Mouse (Mus musculus) midbrain, embryonic 14.5 days (tissue): ENCODE results near the gene Pclo. TPM values are rescaled to one million over a fixed set of nuclear protein-coding genes. Genes with fewer than 3 reads are reported as not detected.
"Not testable (repeated sequence)": the region's sequence is repeated elsewhere in the genome, so short reads cannot be mapped to it uniquely, and the experiment has no call there.

Experiments used
- ATAC-seq: fragments of 200-750 bp; cut with Nextera tagmentation; 2 replicates; pipeline ENCODE4 v1.8.0; 2017; ENCODE audit warnings: moderate number of reproducible peaks, moderate library complexity; ENCODE audit not compliant: low FRiP score, low TSS enrichment
- DNase-seq: peaks from one replicate; pipeline ENCODE4 v3.0.0-alpha.2; 2015
- H3K27ac ChIP-seq: fragments of 300-500 bp; sonication (generic); replicated peaks from 2 replicates; pipeline ENCODE4 v1.5.1; 2014; ENCODE audit warnings: mild to moderate bottlenecking, low read depth, low read length, moderate library complexity
- H3K27me3 ChIP-seq: fragments of 300-500 bp; sonication (generic); 2 replicates; pipeline ENCODE4 v1.6.1; 2014; ENCODE audit warnings: low read length, control low read depth, mixed read lengths; ENCODE audit not compliant: control insufficient read depth, insufficient read depth
- H3K36me3 ChIP-seq: fragments of 300-500 bp; sonication (generic); 2 replicates; pipeline ENCODE4 v1.6.1; 2014; ENCODE audit warnings: low read length, control low read depth; ENCODE audit not compliant: control insufficient read depth, insufficient read depth
- H3K4me1 ChIP-seq: fragments of 300-500 bp; sonication (generic); 2 replicates; pipeline ENCODE4 v1.6.1; 2014; ENCODE audit warnings: mild to moderate bottlenecking, antibody characterized with exemption, low read length, control low read depth; ENCODE audit not compliant: control insufficient read depth, insufficient read depth
- H3K4me2 ChIP-seq: fragments of 300-500 bp; sonication (generic); 2 replicates; pipeline ENCODE4 v1.6.1; 2014; ENCODE audit warnings: mild to moderate bottlenecking, low read length, moderate library complexity
- H3K4me3 ChIP-seq: fragments of 300-500 bp; sonication (generic); replicated peaks from 2 replicates; pipeline ENCODE4 v1.5.1; 2014; ENCODE audit warnings: low read depth, low read length
- H3K9ac ChIP-seq: fragments of 300-500 bp; sonication (generic); replicated peaks from 2 replicates; pipeline ENCODE4 v1.6.1; 2014; ENCODE audit warnings: mild to moderate bottlenecking, low read length, moderate library complexity
- H3K9me3 ChIP-seq: fragments of 300-500 bp; sonication (generic); 2 replicates; pipeline ENCODE4 v1.6.1; 2016; ENCODE audit warnings: low read length, control low read depth, mixed read lengths; ENCODE audit not compliant: control insufficient read depth
- WGBS: fragments of 180-500 bp; shearing (Covaris S2); extraction: QIAGEN DNeasy Blood & Tissue Kit; methylation state at CpG from one replicate; pipeline ENCODE4 v1.1.7; 2014; 5-methylcytosine and 5-hydroxymethylcytosine counted together
- polyA plus RNA-seq: library from polyadenylated mRNA; unstranded; fragments of >200 nt; fragmentation: Nextera tagmentation; extraction: Ambion mirVana; gene quantifications from 2 replicates; pipeline ENCODE4 v1.2.1, GENCODE M21; 2014

Gene Pclo
- polyA plus RNA-seq, 1 experiment from 2014 or later, result 17.0 TPM

DNA sequence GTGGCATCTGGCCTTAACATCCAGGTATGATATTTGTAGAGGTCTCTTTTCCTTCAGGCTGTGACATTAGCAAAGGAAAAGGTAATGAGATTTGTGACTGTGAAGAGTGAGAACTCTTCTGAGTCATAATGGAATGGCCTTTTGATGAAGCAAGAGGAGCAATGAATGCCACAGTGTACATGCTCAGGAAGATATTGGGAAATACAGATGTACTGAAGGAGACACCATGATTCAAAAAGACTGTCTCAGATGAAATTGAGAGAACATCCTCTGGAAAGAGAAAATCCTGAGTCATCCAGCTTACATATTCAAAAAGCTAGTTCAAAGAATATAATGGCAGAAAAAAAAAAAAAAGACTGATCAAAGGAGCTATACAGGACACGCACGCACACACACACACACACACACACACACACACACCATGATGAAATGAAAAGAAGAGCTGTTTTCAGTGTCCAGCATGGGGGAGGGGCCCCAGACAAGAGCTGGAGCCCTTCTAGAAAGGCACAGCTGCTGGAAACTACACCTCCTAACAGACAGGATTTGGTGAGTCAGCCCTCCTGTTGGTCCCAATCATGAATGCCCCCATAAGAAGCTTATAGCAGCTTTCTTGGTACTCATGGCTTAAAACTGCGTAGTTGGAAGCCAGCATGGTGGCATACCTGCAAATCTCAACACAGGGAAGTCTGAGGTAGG is 318.6 kb downstream of the Pclo start:
- Histone ChIP-seq H3K4me1 (peaks cover 8% of the 10 kb centered on the region; the same call in 1 of the 2 replicates), H3K36me3 (no peaks in the 10 kb centered on the region), H3K27ac (no peak overlapping the region), H3K4me2 (no peak overlapping the region), H3K27me3 (no peaks in the 10 kb centered on the region), H3K9ac (no peak overlapping the region), H3K9me3 (no peaks in the 10 kb centered on the region), H3K4me3 (no peak overlapping the region)
- ATAC-seq, result peak; percentile 43; the same call in 1 of the 2 replicates
- WGBS, result 29% methylated on average over 3 of the region's 3 CpGs
- DNase-seq, result peak; percentile 38

DNA sequence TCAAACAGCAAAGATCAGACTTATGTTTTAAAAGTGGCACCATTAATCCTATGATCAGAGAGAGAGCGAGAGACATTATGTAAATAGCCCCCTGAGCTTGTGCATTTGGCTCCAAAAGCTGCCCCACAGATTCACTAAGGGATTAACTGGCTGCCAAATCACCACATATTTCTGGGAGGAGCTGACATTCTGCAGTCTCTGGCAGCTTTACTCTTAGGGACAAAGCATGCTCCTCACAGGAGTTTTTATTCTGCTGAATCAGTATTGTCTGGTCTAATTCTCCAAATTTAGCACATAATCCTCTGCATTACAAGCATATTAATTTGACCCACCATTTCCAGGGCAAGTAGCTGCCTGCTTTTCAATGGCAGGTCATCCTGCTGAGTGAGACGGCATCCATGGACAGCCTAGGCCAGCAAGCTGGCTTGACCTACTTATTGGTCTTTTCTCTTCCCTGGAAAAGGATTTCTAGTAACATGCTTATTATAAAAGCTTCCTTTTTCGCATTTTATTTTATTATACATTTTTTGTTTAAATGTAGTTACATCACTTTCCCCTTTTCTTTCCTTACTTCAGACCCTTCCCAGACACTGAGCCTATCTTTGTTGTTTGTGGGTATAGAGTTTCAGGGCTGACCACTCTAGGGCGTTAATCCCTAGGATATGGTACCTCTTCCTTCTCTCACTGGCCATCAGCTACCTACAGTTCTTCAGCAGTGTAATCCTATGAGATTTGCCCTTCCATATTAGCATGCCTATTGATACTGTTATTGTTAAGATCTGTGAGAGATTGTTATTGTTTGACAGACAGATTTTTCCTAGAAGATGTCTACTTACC is 319.7 kb downstream of the Pclo start:
- DNase-seq (peak; percentile 58), ATAC-seq (peak; percentile 74)
- Histone ChIP-seq H3K9ac (no peak overlapping the region), H3K9me3 (no peaks in the 10 kb centered on the region), H3K4me1 (peaks cover 8% of the 10 kb centered on the region; the same call in 1 of the 2 replicates), H3K27ac (no peak overlapping the region), H3K4me3 (no peak overlapping the region), H3K27me3 (no peaks in the 10 kb centered on the region), H3K36me3 (no peaks in the 10 kb centered on the region), H3K4me2 (no peak overlapping the region)
- 43% methylated on average over 4 of the region's 4 CpGs for WGBS

DNA sequence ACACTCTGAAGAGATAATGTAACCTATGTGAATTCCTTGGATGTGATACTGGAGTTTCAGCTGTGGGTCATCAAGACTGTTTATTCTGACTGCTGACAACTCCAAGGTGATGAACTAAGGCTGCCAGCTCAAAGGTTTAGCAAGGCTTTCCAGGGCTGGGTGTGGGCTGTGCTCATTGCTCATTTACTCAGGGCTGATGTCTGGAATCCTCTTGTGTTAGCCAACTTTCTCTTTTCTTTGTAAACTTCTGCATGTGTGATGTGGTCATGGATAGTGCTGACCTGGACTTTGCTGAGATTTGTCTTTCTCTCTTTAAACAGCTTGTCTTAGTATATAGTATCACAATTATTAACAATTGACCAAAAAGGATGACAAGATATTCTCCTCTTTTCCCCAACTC is 338.9 kb downstream of the Pclo start:
- no peak overlapping the region for H3K27ac ChIP-seq
- no peaks in the 10 kb centered on the region for H3K36me3 ChIP-seq
- no peaks in the 10 kb centered on the region for H3K4me1 ChIP-seq
- ATAC-seq (no peak), DNase-seq (no peak)
- no peak overlapping the region for H3K4me2 ChIP-seq
- no peaks in the 10 kb centered on the region for H3K9me3 ChIP-seq
- no peaks in the 10 kb centered on the region for H3K27me3 ChIP-seq
- H3K9ac ChIP-seq, result no peak overlapping the region
- H3K4me3 ChIP-seq, result no peak overlapping the region

DNA sequence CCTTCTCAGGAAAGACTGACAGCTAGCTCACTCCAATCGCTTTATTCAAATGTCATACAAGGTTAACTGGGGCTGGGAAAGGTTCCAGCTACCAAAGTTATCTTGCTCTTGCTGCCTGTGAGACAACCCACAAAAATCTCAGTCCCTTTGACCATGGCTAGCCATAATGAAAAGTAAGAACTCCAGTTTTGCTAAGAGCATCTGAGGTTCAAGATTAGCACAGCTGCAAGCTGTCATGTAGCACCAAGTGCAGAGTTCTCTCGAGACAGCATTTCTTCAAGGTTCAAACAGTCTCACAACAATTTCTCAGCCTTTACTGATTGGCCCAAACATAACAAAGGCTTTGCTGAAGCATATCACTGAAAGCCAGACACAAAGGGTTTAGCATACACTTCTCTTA is 370.6 kb downstream of the Pclo start:
- not testable (repeated sequence) for H3K4me1 ChIP-seq, H3K9ac ChIP-seq, ATAC-seq, H3K27ac ChIP-seq, DNase-seq, H3K36me3 ChIP-seq, H3K4me2 ChIP-seq, H3K9me3 ChIP-seq, H3K27me3 ChIP-seq, H3K4me3 ChIP-seq
- 55% methylated on average over 2 of the region's 2 CpGs for WGBS

DNA sequence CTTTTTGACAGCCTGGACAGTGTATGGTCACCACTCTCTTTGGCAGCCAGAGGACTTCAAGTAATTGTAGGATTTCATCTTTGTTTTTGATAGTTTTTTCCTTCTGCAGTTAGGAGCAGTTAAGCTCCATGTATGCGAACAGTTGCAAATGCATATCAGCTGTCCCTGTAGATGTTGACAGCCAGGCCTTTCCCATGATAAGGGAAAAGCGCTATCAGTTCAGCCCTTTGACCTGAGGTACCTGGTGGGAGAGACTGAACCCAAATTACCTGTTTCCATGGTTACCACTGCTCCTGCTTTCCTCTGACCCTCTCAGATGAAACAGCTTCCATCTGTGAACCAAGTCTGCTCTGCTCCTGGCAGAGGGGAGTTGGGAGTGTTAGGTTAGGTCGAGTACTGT is 377.5 kb downstream of the Pclo start:
- 79% methylated on average over 3 of the region's 3 CpGs for WGBS
- Histone ChIP-seq H3K4me2 (no peak overlapping the region), H3K27ac (no peak overlapping the region), H3K4me3 (no peak overlapping the region), H3K4me1 (no peaks in the 10 kb centered on the region), H3K27me3 (no peaks in the 10 kb centered on the region), H3K9me3 (no peaks in the 10 kb centered on the region), H3K9ac (no peak overlapping the region), H3K36me3 (no peaks in the 10 kb centered on the region)
- ATAC-seq (no peak), DNase-seq (no peak)

DNA sequence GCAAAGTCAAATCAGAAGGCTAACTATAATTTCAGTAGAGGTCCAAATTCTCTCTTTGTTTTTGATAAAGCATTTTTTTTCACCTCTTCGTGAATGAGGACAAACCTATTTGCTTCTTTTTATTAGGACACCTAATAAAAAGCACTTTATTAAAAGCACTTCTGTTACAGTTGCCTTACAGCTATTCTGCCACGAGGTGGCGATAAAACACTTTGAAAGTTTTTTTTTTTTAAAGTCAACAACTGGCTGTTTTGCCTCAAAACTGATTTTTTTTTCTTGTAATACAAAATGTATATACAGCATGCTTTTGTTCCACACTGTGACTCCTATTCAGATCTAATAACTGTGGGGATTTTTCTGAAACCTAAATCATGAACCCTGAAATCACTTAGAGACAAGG is 388.8 kb downstream of the Pclo start:
- not testable (repeated sequence) for H3K9ac ChIP-seq, H3K27me3 ChIP-seq, DNase-seq, H3K4me2 ChIP-seq, H3K27ac ChIP-seq, H3K9me3 ChIP-seq, H3K4me1 ChIP-seq, ATAC-seq, H3K36me3 ChIP-seq, H3K4me3 ChIP-seq
- 17% methylated on average over 3 of the region's 3 CpGs for WGBS
